Mouse (Mus musculus): ENCODE measurements around the gene Kazn.

Kazn gene

GRCm38 (mm10) chr4:142127275-142127788, 111.9 kb downstream of the Kazn start:
- DNase-seq (ENCODE audit: low read depth, low spot score) = no peak

DNA sequence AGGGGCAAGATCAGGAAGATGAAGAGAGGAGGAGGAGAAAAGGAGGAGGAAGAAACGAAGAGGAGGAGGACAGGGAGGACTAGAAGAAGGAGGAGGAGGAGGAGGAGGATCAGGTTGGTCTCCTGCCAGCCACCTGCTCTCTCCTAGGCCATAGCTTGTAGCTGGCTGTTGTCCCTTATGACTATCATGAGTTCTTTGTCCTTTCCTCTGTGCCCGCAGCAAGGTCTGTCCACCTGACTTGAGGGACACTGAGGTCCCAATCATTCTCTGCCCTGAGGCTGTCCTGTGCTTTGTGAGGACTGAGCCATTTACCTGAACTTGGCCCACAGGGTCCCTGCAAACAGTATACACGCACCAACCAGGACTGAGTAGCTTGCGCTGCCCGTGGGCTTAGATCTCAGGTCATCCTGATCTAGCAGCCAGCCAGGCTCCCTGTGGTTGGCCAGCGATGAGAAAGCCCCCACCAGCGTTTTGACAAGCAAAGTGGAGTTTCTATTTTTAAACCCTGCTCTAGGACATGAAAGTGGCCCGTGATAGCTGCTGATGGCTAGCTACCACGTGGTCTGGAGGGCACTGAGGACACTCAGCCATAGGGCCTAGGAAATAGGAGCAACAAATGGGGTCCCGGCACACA, 112.4 kb downstream of the Kazn start:
- DNase-seq (ENCODE audit: low read depth, low spot score) = no peak

DNA sequence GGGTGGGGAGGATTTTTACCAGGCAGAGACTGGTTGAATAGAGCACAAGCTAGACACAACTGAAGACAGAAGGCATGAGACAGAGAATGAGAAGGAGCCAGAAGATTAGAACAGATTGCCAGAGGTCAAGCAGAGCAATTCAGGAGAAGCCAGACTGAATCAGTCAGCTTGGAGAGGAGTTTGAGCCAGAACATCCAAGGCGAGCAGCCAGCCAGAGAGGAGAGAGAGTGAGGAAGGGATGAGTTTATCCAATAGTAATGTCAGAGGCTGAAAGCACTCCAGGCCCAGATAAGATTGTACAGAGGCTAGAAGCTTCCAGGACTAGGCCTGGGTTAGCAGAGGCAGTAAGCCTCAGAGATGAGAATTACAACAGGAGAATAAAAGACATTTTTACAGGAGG, 118.0 kb downstream of the Kazn start:
- no peak for DNase-seq (ENCODE audit: low read depth, low spot score)

GRCm38 (mm10) chr4:142118522-142118921, 120.7 kb downstream of the Kazn start:
- DNase-seq (ENCODE audit: low read depth, low spot score) = no peak

DNA sequence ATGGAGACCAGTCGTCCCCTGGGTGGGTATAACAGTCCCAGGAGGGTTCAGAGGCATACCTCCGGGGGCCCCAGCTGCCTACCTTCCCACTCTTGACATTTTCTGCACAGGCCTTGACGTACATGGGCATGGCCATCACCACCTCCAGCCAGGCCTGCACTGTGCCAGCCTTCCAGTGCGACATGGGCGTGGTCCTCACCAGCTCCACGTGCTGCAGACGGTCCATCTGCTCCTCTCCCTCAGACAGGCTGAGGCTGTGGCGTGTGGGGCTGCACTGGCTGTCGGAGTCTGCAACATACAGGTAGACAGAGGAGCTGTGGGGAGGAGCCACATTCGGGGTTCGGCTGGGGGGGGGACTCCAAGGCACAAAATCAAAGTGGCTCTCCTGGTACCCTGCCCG, 121.2 kb downstream of the Kazn start:
- no peak for DNase-seq (ENCODE audit: low read depth, low spot score)

- peak; percentile 43 for DNase-seq (ENCODE audit: low read depth, low spot score)
These were observed 125.9 kb downstream of the Kazn start for GRCm38 (mm10) chr4:142113306-142113705.

- no peak for DNase-seq (ENCODE audit: low read depth, low spot score)
These were observed 136.0 kb downstream of the Kazn start for GRCm38 (mm10) chr4:142103081-142103671.

GRCm38 (mm10) chr4:142098303-142098702, 140.9 kb downstream of the Kazn start:
- DNase-seq (ENCODE audit: low read depth, low spot score) = peak; percentile 83

DNA sequence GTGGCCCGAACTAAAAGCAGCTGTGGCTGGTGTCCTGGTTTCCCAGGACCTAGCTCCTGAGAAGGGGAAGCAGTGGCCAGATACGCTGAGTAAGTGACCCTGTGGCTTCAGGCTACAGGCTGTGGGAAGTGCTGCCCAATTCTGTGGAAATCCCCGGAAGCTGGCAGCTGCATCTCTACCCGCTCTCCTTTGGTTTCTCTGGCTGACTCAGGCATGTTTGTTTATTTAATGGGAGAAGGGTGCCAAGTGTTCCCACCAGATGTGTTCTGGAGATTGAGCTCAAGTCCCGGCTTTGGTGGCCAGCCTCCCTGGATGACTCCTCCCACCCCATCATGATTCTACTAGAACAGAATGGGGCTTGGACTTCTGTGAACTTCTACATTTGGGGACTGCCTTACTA, 141.3 kb downstream of the Kazn start:
- DNase-seq (ENCODE audit: low read depth, low spot score) = peak; percentile 37

GRCm38 (mm10) chr4:142095513-142096241, 143.5 kb downstream of the Kazn start:
- DNase-seq (ENCODE audit: low read depth, low spot score) = no peak

DNA sequence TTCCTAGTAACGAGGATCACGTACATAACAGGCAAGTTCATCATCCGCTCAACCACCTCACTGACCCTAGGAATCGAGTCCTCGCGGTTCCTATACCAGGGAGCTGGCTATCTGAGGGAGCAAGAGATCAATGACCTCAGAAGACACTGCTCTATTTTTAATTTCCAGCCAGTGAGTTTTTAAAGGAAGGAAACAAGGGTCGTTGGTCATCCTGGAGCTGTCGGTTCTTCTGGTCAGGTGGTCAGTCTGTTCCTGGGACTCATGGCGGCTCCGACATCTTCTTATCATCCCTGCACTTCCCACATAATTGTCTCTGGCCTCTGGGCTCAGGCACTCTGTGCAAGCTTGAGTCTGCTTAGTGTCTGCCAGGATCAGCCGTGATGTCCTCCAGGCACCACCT, 144.8 kb downstream of the Kazn start:
- no peak for DNase-seq (ENCODE audit: low read depth, low spot score)

DNA sequence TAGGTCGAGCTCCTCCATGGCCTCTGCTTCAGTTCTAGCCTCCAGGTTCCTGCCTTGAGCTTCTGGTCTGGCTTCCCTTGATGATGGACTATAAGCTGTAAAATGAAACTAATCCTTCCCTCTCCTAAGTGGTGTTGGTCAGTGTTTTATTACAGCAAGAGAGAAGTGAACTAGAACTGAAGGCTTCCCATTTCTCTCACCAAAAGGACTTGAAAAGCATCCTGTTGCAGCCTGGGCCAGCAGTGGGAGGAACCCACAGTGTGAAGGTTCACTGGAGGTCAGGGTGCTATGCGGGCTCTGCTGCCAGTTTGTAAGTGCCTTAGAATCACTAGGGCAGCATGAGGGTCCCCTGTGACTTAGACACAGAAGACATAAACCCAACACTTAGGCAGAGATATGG, 148.1 kb downstream of the Kazn start:
- no peak for DNase-seq (ENCODE audit: low read depth, low spot score)

DNA sequence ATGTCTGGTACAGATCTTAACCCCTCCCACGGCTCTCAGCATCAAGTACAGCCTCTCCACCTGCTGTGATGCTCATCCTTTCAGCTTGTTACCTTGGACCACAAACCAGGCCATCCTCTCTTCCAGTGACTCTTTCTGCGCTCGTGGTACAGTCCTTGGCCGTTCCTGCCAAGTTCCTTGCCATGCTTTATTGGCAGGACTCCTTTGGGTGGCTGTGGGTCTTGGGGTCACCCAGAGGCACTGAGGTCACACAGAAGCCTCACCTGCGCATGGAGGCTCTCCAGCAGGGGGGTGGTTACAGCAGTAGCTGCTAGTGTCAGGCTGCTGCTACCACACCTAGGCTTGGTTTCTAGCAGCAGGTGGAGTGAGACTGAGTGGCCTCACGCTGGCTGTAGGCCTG, 149.2 kb downstream of the Kazn start:
- DNase-seq (ENCODE audit: low read depth, low spot score) = no peak

- DNase-seq (ENCODE audit: low read depth, low spot score) = no peak
These were observed 150.4 kb downstream of the Kazn start for GRCm38 (mm10) chr4:142088836-142089235.

DNA sequence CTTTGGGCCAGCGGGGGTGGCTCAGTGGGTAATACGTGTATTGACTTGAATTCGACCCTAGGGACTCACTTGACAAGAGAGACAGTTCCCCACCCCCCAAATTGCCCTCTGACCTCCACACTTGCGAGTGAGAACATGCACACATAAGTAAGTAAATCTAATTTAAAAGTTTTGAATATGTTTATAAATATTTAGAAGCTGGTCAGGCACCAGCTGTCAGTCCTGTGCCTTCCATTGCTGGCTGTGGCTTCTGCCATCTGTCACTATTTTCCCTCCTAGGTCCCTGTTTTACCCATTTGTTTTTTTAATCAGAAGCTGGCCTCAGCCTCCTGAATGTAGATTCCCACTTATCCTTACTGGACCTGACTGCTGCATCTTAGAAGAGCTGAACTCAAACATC, 150.8 kb downstream of the Kazn start:
- no peak for DNase-seq (ENCODE audit: low read depth, low spot score)

DNA sequence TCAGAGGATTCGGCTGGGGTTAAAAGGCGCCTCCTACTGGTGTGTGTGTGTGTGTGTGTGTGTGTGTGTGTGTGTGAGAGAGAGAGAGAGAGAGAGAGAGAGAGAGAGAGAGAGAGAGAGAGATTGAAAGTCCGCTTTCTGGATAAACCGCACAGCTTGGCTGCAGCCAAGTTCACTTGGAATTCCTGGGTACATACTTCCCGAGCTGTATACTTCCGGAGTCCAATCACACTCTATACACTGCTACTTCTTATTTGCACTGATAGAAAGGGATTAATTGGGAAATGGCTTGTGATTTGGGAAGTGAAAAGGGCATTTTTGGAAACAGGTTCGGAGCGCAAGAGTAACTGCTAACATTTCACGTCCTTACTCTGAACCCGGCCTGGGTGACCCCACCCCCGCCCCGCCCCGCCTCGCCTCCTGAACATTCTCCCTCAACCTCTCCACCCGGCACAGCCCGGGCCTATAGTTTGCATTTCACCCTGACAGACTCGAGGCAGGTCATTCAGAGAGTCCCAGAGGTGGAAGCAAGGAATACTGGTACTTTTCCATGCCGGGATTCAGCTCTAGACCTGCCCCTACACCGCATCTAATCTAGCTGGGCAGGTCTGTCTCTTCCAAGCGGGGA, 154.2 kb downstream of the Kazn start:
- DNase-seq (ENCODE audit: low read depth, low spot score) = peak; percentile 78

GRCm38 (mm10) chr4:142084131-142084899, 154.9 kb downstream of the Kazn start, which contains the start of gene Tmem51:
Tmem51 (minus strand) TSS chr4:142084304.
- peak; percentile 80 for DNase-seq (ENCODE audit: low read depth, low spot score)

DNA sequence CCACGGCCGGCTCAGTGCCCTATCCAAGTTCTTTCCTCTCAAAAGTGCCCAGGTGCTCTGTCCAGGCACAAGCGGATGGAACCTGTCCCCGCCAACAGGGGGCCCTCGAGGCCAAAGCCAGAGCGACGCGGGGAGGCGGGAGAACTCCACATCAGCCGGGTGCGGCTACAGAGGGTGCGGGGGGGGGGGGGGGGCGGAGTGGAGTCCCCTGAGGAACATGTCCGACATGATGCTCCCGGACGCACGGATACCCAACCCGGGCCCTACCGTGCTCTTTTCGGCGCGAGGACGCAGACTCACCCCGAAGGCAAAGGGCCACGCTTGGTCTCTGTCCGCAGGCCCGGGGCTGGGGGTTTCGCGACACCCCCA, 155.5 kb downstream of the Kazn start:
- DNase-seq (ENCODE audit: low read depth, low spot score) = peak; percentile 75

GRCm38 (mm10) chr4:142083193-142083592, 156.0 kb downstream of the Kazn start:
- no peak for DNase-seq (ENCODE audit: low read depth, low spot score)

DNA sequence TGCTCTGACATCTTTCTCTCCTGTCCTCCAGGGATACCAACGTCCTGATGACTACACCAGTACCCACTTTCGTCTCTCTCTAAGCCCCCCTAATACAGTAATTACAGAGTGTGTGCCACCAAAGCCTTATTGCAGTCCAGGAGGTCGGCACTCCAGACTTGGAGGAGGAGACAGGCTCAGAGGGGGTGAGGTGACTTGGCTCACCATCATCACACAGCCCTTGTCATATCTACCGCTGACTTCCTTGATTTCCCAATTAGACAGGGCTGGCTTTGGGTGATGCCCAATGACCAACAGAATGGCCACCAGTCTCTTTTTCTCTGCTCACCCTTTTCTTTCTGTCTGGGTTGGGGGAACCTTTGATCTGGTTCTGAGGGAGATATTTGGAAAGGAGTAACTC, 156.5 kb downstream of the Kazn start:
- DNase-seq (ENCODE audit: low read depth, low spot score) = no peak

DNA sequence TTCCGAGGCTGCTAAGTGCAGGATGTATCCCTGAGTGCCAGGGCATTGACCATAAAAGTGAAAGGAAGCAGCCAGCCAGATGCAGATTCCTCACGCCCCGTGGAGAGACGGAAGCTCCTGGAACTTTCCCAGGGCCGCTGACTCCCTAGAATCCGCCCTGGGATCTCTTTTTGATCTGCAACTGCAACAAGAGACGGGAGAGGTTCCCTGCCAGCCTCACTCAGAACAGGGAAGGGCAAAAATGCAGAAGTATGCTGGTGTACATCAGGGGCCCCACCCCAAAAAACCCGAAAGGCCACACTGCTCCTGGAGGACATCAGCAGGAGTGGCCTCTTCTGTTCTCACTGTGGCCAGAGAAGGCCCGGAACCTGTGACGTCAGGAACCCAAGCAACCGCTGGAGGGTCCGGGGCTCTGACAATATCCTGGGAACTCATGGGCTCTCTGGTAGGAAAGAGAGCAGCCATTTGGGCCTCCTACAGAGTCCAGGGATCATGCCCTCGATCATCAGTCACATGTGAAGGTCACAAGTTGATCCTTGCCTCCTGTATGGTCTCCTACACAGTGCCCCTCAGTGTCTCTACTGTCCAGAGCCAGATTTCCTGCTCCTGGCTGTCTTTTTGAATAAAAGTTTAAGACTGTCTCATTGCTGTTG, 157.4 kb downstream of the Kazn start:
- peak; percentile 87 for DNase-seq (ENCODE audit: low read depth, low spot score)
